Mouse (Mus musculus) kidney, postnatal 0 days (tissue): ENCODE data around the gene Sirt2. TPM values are rescaled to one million over a fixed set of nuclear protein-coding genes. Genes with fewer than 3 reads are reported as not detected.
A peak's percentile ranks its signal among the peaks of the same experiment; 100 is the strongest.

Experiments
- ATAC-seq: fragments of 200-750 bp; cut with Nextera tagmentation; replicated peaks from 2 replicates; pipeline ENCODE4 v1.8.0; 2017; ENCODE audit warnings: low read depth, moderate number of reproducible peaks, moderate TSS enrichment, moderate library complexity; ENCODE audit not compliant: low FRiP score
- DNase-seq: peaks from one replicate; pipeline ENCODE4 v3.0.0-alpha.2; 2016; ENCODE audit warnings: low spot score
- H3K27ac ChIP-seq: fragments of 300-500 bp; sonication (generic); 2 replicates; pipeline ENCODE4 v1.5.1; 2014; ENCODE audit warnings: mild to moderate bottlenecking
- H3K27me3 ChIP-seq: fragments of 300-500 bp; sonication (generic); 2 replicates; pipeline ENCODE4 v1.6.1; 2014; ENCODE audit warnings: low read length, mixed read lengths; ENCODE audit not compliant: insufficient read depth
- H3K36me3 ChIP-seq: fragments of 300-500 bp; sonication (generic); 2 replicates; pipeline ENCODE4 v1.6.1; 2014; ENCODE audit warnings: low read length, mixed read lengths; ENCODE audit not compliant: insufficient read depth
- H3K4me1 ChIP-seq: fragments of 300-500 bp; sonication (generic); replicated peaks from 2 replicates; pipeline ENCODE4 v1.6.1; 2014; ENCODE audit warnings: antibody characterized with exemption, low read length, mixed read lengths; ENCODE audit not compliant: insufficient read depth
- H3K4me2 ChIP-seq: fragments of 300-500 bp; sonication (generic); 2 replicates; pipeline ENCODE4 v1.6.1; 2014; ENCODE audit warnings: mild to moderate bottlenecking, low read length, moderate library complexity, mixed read lengths
- H3K4me3 ChIP-seq: fragments of 300-500 bp; sonication (generic); replicated peaks from 2 replicates; pipeline ENCODE4 v1.5.1; 2014; ENCODE audit warnings: low read depth, low read length
- H3K9ac ChIP-seq: fragments of 300-500 bp; sonication (generic); 2 replicates; pipeline ENCODE4 v1.6.1; 2014; ENCODE audit warnings: low read depth, low read length
- H3K9me3 ChIP-seq: fragments of 300-500 bp; sonication (generic); replicated peaks from 2 replicates; pipeline ENCODE4 v1.6.1; 2016; ENCODE audit warnings: low read length, inconsistent platforms, mixed read lengths
- CTCF ChIP-seq: IDR thresholded peaks from 2 replicates; pipeline ENCODE4 v1.5.1; 2016; ENCODE audit warnings: antibody characterized with exemption, low read depth, mild to moderate bottlenecking, moderate library complexity
- WGBS: fragments of 180-500 bp; shearing (Covaris S2); extraction: QIAGEN DNeasy Blood & Tissue Kit; methylation state at CpG from one replicate; pipeline ENCODE4 v1.1.7; 2014; 5-methylcytosine and 5-hydroxymethylcytosine counted together
- polyA plus RNA-seq: library from polyadenylated mRNA; unstranded; fragments of >200 nt; fragmentation: Nextera tagmentation; extraction: Ambion mirVana; gene quantifications from 2 replicates; pipeline ENCODE4 v1.2.1, GENCODE M21; 2015

Sirt2 gene
- polyA plus RNA-seq, 1 experiment from 2014 or later: 54.1 TPM

- H3K4me3 ChIP-seq: no peak overlapping the region
- no peak for TF ChIP-seq CTCF
- no peak overlapping the region for H3K9ac ChIP-seq
- no peak for ATAC-seq
- no peak overlapping the region for H3K27ac ChIP-seq
- H3K27me3 ChIP-seq: no peaks in the 10 kb centered on the region
- no peak overlapping the region for H3K4me2 ChIP-seq
- H3K36me3 ChIP-seq: peaks cover 62% of the 10 kb centered on the region
- H3K4me1 ChIP-seq: peaks cover 7% of the 10 kb centered on the region
- DNase-seq: no peak
- H3K9me3 ChIP-seq: no peaks in the 10 kb centered on the region
- WGBS: 87% methylated on average over 5 of the region's 5 CpGs
Measured at GRCm38 (mm10) chr7:28814306-28815034, 47.9 kb downstream of the Sirt2 start.

- DNase-seq (no peak), ATAC-seq (no peak)
- Histone ChIP-seq H3K4me3 (no peak overlapping the region), H3K9ac (no peak overlapping the region), H3K4me1 (peaks cover 7% of the 10 kb centered on the region), H3K27me3 (no peaks in the 10 kb centered on the region), H3K9me3 (no peaks in the 10 kb centered on the region), H3K36me3 (peaks cover 69% of the 10 kb centered on the region), H3K4me2 (no peak overlapping the region), H3K27ac (no peak overlapping the region)
- WGBS: 91% methylated on average over 9 of the region's 9 CpGs
- TF ChIP-seq CTCF: no peak
Measured at GRCm38 (mm10) chr7:28815230-28815629, 48.7 kb downstream of the Sirt2 start.

- H3K36me3 ChIP-seq: peaks cover 79% of the 10 kb centered on the region
- H3K27ac ChIP-seq: no peak overlapping the region; the same call in 1 of the 2 replicates
- DNase-seq (no peak), ATAC-seq (no peak)
- H3K4me2 ChIP-seq: 0 out of 2 replicates have a peak overlapping the region, but pooled peaks have one; percentile 4
- H3K4me1 ChIP-seq: peaks cover 7% of the 10 kb centered on the region
- H3K9ac ChIP-seq: no peak overlapping the region; the same call in 1 of the 2 replicates
- no peaks in the 10 kb centered on the region for H3K27me3 ChIP-seq
- H3K4me3 ChIP-seq: no peak overlapping the region
- WGBS: 73% methylated on average over 9 of the region's 9 CpGs
- no peak for TF ChIP-seq CTCF
- H3K9me3 ChIP-seq: no peaks in the 10 kb centered on the region
Measured at GRCm38 (mm10) chr7:28816201-28816600, 49.7 kb downstream of the Sirt2 start.

- no peaks in the 10 kb centered on the region for H3K27me3 ChIP-seq
- H3K4me1 ChIP-seq: peaks cover 7% of the 10 kb centered on the region
- DNase-seq: no peak
- no peak overlapping the region for H3K4me2 ChIP-seq
- peaks cover 86% of the 10 kb centered on the region for H3K36me3 ChIP-seq
- H3K9me3 ChIP-seq: no peaks in the 10 kb centered on the region
- no peak for ATAC-seq
- no peak overlapping the region for H3K27ac ChIP-seq
- no peak overlapping the region for H3K9ac ChIP-seq
- no peak for TF ChIP-seq CTCF
- 90% methylated on average over 10 of the region's 10 CpGs for WGBS
- H3K4me3 ChIP-seq: no peak overlapping the region
Measured at GRCm38 (mm10) chr7:28816920-28817319, 50.4 kb downstream of the Sirt2 start.

GRCm38 (mm10) chr7:28817524-28817923, 51.0 kb downstream of the Sirt2 start:
- Histone ChIP-seq H3K36me3 (peaks cover 92% of the 10 kb centered on the region), H3K9ac (no peak overlapping the region), H3K4me1 (peaks cover 4% of the 10 kb centered on the region), H3K9me3 (no peaks in the 10 kb centered on the region), H3K4me2 (no peak overlapping the region), H3K27ac (no peak overlapping the region), H3K27me3 (no peaks in the 10 kb centered on the region), H3K4me3 (no peak overlapping the region)
- ATAC-seq (no peak), DNase-seq (no peak)
- TF ChIP-seq CTCF: no peak
- 72% methylated on average over 6 of the region's 6 CpGs for WGBS

- WGBS: 76% methylated on average over 4 of the region's 4 CpGs
- H3K36me3 ChIP-seq: peaks cover 92% of the 10 kb centered on the region
- no peak overlapping the region for H3K9ac ChIP-seq
- ATAC-seq (no peak), DNase-seq (no peak)
- no peaks in the 10 kb centered on the region; the same call in 1 of the 2 replicates for H3K4me1 ChIP-seq
- no peaks in the 10 kb centered on the region for H3K27me3 ChIP-seq
- H3K4me3 ChIP-seq: no peak overlapping the region
- H3K4me2 ChIP-seq: no peak overlapping the region
- H3K9me3 ChIP-seq: no peaks in the 10 kb centered on the region
- TF ChIP-seq CTCF: no peak
- H3K27ac ChIP-seq: no peak overlapping the region
Measured at GRCm38 (mm10) chr7:28817957-28818356, 51.4 kb downstream of the Sirt2 start.

GRCm38 (mm10) chr7:28818436-28818835, 51.9 kb downstream of the Sirt2 start:
- DNase-seq (no peak), ATAC-seq (0 out of 2 replicates have a peak, but pooled peaks have one; percentile 19)
- no peak for TF ChIP-seq CTCF
- H3K4me3 ChIP-seq: no peak overlapping the region
- peaks cover 87% of the 10 kb centered on the region for H3K36me3 ChIP-seq
- H3K9me3 ChIP-seq: no peaks in the 10 kb centered on the region
- H3K27me3 ChIP-seq: no peaks in the 10 kb centered on the region
- no peak overlapping the region for H3K9ac ChIP-seq
- H3K4me1 ChIP-seq: no peaks in the 10 kb centered on the region; the same call in none of the 2 replicates
- no peak overlapping the region for H3K4me2 ChIP-seq
- H3K27ac ChIP-seq: no peak overlapping the region
- WGBS: 86% methylated on average over 18 of the region's 18 CpGs
